Mouse (Mus musculus): ENCODE data around the gene Mapk9.

Mapk9 gene

DNA sequence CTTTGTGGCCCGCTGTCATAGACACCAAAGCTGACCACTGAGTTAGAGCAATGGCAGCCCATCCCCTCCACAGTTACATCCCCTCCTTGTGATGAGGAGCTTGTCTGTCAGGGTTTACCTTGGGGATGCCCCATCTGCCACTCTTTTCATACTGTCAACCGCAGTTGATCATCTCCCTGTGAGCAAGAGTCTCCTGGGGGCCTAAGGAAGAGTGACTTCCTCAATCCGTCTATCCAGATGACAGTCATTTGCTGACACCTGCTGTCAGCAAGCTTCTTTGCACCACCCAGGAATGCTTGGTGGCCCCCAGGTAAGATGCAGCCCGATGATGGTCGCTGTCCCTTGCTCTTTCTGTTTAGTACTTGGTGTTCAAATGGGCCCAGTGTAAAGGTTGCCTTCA, 41.9 kb downstream of the Mapk9 start:
- no peak for DNase-seq (ENCODE audit: extremely low spot score, low read depth, low spot score)

DNA sequence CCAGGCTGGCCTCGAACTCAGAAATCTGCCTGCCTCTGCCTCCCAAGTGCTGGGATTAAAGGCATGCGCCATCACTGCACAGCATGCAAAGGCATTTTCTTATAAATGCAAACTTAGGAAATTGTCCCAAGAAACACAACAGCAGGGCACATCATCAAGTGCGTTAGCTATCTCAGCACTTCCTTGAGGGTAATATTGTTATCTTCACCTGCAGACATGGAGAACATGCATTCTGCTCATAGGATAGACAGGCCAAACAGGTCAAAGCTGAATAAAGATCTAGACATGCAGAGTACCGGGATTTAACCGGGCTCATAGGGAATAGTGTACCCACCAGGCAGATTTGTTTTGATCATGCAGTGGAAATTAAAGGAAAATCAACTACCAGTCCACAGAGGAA, 45.4 kb downstream of the Mapk9 start:
- DNase-seq (ENCODE audit: extremely low spot score, low read depth, low spot score), result no peak

DNA sequence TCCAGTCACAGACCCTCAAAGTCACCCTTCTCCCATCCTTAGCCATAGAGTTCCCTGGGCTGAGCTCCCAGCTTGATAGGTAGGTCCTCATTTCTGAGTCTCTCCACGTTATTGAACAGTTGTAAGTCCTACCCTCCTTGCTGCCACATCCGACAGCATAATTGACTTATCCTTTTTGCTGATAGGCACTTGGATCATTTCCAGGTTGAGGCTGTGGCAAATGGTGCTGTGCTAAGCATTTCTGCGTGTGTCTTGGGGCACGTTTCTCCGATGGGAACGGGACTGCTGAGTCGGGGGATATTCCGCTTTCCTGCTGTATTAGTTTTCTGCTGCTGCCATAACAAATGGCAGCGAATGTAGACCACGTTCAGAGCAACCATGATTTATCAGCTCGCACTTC, 47.3 kb downstream of the Mapk9 start:
- no peak for DNase-seq (ENCODE audit: extremely low spot score, low read depth, low spot score)

DNA sequence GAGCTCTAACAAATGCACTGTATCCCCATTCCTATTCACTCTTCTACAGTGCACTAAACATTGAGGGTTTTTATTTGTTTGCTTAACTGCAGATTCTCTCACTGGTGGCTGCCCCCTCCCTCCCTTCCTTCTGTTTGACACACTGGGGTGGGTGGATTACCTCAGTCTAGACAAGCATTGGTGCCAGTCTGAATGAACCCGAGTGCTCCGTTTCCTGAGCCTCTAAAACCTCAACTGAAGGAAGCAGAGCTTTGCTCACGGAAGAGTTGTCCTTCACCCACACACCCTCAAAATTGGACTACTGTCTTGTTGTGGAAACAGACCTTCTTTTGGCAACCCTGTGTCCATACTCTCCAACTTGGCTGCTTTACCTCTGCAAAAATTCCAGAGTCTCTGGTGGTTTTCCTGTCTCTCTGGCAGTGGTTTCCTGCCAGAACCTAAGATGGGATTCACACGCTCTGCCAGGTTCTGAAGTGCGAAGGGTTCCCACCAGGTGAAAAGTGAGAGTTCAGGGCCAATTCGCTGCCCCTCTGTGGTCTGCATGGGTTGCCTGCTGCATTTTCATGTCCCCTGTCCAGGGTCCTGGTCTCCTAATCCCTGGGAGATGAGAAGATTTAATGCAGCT, 49.5 kb downstream of the Mapk9 start:
- no peak for DNase-seq (ENCODE audit: extremely low spot score, low read depth, low spot score)

DNA sequence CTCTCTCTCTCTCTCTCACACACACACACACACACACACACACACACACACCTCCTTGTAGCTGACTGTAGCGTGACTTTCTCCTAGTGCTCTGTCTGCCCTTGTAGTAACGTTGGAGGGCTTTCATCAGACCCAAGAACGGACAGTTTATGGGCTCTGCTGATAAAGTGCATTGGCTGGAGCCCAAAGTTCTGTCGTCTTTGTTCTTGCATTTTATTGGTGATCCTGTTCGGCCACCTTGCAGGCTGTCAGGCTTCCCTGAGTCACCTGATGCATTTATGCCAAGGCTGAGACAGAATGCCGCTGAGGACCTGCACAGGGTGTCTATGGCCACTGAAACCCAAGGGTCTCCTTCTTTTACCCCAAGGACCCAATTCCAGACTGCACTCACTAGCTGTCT, 53.5 kb downstream of the Mapk9 start:
- DNase-seq (ENCODE audit: extremely low spot score, low read depth, low spot score), result no peak

DNA sequence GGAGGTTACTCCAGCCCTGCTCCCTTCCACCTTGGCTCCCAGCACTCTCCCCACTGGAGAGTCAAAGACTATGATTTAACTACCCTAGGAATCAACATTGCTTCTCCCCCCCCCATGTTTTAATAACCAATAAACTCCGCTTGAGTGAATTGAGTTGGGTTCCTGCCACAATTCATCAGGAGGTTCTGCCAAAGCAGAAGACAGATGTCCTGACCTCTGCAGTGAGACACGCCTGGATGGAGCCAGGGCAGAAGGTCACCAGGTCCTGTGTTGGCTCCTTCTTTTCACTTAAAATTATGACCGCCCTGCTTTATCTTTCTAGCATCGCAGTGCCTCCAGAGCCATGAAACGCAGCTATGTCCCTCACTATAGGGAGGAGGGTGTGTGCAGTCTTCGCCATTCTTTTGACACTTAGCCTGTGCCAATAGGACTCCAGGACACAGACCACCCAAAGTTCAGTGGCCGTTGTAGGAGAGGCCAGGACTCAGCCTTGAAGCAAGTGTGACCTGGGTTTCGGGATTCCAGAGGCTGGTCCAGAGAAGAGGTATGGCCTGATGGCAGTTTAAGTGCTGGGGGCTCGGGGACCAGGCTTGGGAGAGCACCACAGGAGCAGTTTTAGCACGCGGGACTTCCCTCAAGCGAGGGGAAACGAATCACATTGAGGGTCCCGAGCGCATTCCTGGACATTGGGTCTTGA, 54.6 kb downstream of the Mapk9 start:
- DNase-seq (ENCODE audit: extremely low spot score, low read depth, low spot score), result no peak

DNA sequence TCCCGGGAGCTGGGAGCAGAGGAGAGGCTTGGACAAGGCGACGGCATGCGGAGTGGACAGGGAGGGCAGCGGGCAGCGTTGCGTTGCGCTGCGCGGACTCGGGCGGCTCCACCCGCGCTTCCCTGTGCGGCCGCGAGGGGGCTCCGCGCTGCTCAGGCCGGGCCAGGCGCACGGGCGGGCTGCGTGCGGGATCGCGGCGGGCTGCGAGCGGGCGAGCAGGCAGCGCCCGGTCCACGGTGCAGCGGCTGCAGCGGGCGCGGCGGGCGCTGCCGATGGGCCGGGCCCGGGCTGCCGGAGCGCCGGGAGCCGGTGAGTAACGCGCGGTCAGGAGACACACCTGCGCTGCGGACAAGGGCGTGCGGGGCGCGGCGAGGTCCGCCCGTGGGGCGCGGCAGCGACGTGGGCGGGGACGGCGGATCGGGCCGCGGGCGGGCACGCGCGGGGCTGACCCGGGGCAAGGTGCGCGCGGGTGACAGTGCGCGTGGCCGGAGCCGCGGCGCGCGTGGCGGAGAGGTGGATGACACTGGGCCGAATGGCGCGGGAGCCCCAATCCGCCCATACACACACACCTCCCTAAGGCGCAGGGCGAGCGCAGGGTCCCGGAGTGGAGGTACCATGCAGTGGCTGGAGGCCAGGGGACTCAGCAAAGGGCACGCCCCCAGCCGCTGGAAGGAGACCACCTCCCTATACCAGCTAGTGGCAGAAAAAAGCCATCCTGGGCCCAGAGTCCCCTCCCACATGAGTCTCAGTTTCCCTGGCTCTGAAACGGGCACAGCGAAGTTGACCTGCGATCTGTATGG, 55.3 kb downstream of the Mapk9 start, which contains the start of gene Rasgef1c:
Gene Rasgef1c (plus strand): TSS at position 177 of the 800 bp plus-strand sequence.
- no peak for DNase-seq (ENCODE audit: extremely low spot score, low read depth, low spot score)

DNA sequence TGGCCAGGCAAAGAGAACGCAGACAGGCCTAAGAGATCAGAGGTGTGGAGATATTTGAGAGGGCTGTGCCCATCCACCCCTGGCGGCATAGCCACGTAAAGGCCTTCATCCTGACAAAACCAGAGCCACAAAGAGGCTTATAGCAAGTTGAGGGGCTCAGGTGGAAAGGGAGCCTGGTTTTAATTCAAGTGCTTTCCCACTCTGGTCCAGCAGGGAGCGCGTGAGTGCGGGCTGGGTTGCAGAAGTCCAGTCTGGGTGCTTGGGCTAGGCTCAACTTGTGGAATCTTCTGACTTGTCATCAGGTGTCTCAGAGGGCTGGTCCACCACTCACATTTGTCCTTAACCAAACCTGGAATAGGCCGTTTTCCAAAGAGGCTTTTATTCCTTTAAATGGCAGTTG, 56.8 kb downstream of the Mapk9 start:
- DNase-seq (ENCODE audit: extremely low spot score, low read depth, low spot score), result no peak

DNA sequence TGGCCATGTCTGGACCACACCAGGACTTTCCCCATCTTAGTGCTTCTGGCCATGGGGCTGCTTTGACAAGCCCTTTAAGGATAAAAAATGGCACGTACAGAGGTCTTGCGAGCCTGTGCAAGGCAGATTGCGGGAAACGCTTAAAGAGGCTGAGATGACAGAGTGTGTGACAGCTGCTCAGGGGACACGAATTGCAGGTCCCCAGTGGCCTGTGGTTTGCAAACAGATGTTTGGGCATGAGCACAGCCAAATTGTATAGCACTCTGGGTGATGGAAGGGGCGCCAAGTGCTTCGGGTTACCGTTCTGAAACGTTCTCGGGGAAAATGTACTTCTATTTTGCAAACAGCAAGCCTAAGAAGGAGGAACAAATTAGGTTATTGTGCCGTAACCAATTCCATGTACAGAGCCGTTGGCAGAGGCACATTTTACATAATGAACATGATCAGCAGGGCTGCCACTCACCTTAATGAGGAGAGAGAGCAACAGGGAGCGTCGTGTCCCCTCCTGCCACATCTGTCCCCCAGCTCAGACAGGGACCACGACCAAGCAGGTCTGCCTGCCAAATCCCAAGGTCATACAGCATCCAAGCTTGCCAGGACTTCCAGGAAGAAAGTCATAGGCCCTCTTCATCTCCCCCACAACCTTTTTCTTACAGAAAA, 72.1 kb downstream of the Mapk9 start:
- no peak for DNase-seq (ENCODE audit: extremely low spot score, low read depth, low spot score)

DNA sequence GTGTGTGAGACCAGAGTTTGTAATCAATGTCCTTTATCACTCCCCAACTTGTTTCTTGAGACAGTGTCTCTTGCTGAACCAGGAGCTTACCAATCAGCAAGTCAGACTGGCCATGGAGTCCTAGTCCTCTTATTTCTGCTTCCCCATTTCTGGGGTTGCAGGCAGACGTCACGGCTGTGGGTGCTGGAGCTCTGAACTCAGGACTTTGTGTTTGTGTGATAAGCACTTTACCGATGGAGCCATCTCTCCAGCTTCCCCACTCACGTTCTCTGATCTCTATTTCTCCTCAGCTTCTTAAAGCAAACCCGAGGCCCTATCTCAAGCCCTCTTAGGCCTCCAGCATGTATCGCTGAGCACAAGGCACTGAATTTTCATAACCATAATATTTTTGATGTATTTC, 72.8 kb downstream of the Mapk9 start:
- no peak for DNase-seq (ENCODE audit: extremely low spot score, low read depth, low spot score)

DNA sequence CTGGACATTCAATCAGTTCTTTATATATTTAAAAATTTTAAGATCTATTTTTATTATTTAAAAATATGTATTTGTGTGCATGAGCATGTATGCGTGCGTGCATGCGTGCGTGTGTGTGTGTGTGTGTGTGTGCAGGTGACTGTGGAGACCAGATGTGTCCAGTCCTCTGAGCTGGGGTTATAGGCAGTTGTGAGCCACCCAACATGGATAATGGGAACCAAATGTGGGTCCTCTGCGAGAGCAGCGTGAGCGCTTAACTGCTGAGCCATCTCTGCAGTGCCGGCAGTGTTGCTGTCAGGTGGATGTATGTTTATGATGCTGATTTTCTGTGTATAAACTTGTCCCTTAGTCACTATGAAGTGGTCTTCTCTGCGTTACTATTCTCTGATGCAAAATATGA, 77.0 kb downstream of the Mapk9 start:
- no peak for DNase-seq (ENCODE audit: extremely low spot score, low read depth, low spot score)

DNA sequence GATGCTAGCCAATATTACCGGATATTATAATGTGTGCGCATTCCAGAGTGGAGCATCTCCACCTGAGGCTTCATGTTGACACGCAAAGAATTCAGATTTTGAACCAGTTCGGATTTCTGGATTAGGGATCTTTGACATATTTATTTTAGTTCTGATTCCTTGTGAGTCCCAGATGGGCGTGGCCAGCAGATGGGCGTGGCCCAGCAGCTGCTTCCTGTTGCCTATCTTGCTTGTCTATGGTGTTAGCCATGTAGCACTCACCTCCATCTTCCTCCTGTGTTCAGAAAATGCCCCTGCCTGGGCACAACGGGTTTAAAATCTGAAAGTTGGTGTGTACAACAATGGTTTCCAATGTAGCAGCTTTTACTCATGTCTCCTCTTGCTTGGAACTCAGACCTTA, 79.6 kb downstream of the Mapk9 start:
- no peak for DNase-seq (ENCODE audit: extremely low spot score, low read depth, low spot score)

DNA sequence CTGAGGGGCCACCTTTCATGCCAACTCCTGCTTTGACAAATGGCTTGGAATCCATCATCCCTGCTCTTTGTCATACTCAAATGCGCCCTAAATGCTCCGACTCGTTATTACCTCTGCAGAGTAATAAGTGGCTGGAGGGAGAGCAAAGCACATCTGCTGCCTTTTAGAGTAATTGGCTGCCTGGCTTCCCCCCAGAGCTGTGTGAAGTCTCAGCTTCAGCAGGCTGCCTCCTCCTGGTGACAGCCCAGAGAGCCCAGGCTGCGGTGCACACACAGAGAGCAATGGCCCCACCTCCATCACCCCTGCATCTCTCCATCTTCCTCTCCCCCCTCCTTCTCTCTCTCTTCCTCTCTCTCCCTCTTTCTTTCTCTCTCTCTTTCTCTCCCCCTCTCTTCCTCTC, 80.6 kb downstream of the Mapk9 start:
- DNase-seq (ENCODE audit: extremely low spot score, low read depth, low spot score), result no peak

DNA sequence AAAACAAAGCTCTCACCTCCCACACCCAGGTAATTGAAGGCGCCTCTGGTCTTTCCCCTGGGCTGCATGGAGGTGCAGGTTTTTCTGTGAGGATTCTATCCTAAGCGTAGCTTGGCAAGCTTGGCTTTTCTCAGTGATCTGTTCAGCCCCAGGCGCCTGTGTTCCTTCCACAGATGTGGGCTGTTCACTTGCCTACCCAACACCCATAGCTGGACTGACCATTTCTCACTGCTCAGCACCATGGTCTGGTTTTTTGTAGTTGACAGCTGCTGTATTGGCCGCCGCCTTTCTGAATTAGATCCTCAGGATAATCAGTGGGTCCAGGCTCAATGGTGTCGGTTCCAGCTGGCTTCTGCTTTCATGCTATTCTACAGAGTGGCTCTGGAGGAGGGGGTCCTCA, 81.1 kb downstream of the Mapk9 start:
- DNase-seq (ENCODE audit: extremely low spot score, low read depth, low spot score), result no peak

DNA sequence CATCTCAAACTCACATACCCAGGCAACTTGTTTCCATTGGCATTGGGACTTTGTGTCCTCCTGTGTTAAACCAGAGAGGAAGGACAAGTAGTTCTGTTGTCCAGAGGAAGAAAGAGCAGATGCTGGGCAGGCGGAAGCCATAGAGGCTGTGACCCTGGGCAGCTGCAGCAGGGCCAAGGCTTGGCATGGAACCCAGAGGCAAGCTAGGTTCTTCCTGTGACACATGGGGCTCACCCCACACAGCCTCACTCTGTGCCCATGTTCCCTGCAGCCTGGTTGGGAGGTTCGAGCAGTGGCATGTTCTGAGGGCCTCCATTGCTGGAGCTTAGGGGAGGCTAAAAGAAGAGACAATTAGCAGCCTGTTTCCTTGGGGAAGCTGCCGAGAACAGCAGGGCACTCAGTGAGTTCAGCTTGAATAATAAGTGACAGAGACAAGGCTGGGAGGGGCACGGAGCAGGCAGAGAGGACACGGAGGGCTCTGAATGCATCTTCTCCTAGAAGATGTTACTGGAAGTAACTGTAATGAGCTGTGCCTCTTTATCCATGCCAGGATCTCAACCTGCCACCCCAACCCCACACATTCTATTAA, 84.6 kb downstream of the Mapk9 start:
- no peak for DNase-seq (ENCODE audit: extremely low spot score, low read depth, low spot score)

DNA sequence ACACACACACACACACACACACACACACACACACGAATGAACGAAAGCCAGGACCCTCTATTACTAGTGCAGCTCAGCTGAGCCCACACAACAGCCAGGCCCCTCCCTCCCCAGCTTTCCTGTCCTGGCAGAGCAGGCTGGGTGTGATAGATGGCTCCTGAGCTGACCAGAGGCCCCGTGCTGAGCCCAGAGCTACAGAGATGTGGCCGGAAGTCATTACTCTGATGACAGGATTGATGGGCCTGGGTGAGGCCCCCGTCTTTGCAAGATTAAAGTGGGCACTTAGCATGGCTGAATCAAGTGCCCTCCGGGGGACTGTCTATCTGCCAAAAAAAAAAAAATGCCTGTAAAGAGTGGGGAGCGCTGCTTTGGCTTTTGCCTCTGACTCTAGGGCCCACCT, 85.3 kb downstream of the Mapk9 start:
- no peak for DNase-seq (ENCODE audit: extremely low spot score, low read depth, low spot score)

DNA sequence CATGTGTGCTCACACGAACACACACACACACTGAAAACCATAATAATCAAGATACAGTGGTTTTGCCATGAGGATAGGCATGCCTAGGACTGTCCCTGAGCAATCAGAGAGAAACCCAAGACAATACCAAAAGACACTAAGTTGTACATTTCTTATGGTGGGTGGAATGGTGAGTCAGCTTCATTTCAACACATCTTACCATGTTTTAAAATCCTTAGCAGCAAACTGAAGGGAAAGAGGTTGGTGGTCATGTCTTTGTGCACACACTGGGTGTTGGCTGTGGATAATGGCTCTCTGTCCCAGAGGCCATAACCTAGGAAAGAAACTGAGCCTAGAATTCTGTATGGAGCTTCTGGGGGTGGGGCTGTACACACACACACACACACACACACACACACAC, 87.3 kb downstream of the Mapk9 start:
- no peak for DNase-seq (ENCODE audit: extremely low spot score, low read depth, low spot score)

DNA sequence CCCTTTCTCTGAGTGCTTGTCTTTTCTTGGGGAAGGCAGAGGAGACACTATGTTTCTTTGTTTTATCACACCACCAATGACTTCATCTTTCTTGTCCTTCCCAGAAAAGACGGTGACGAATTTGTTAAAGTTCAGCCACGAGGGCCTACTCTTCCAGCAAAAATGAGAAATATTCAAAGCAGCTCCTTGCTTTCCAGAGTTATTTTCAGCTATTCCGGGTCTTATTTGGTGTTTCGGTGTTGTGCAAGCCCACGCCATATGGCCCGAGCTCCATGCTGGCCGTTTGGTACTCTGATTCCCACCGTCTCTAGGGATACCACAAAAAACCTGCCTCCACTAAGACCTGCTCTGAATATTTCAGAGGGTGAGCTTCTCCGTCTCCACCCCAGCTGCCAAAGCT, 87.8 kb downstream of the Mapk9 start:
- DNase-seq (ENCODE audit: extremely low spot score, low read depth, low spot score), result no peak
